Mouse (Mus musculus) heart, embryonic 14.5 days (tissue): ENCODE results near the gene Ttc22. TPM values are rescaled to one million over a fixed set of nuclear protein-coding genes. Genes with fewer than 3 reads are reported as not detected.

Source experiments
- ATAC-seq: fragments of 200-750 bp; cut with Nextera tagmentation; 2 replicates; pipeline ENCODE4 v1.8.0; 2017; ENCODE audit warnings: low read depth, moderate TSS enrichment; ENCODE audit not compliant: insufficient number of reproducible peaks, insufficient read depth, low FRiP score
- H3K27ac ChIP-seq, 2 experiments: fragments of 200-500 bp in 1 of 2; fragments of 300-500 bp in 1 of 2; sonication (generic) in 1 of 2; replicated peaks in 1 of 2; 2 replicates each; pipeline ENCODE4 v1.5.1; 2012 to 2014; ENCODE audit warnings: low read depth in 2 of 2, low read length in 2 of 2, control low read depth in 1 of 2, mild to moderate bottlenecking in 1 of 2, mixed read lengths in 1 of 2; ENCODE audit not compliant: control insufficient read depth in 1 of 2, insufficient read depth in 1 of 2
- H3K27me3 ChIP-seq: fragments of 300-500 bp; sonication (generic); 2 replicates; pipeline ENCODE4 v1.6.1; 2014; ENCODE audit warnings: mild to moderate bottlenecking, low read length, control low read depth; ENCODE audit not compliant: control insufficient read depth, insufficient read depth
- H3K36me3 ChIP-seq: fragments of 300-500 bp; sonication (generic); 2 replicates; pipeline ENCODE4 v1.6.1; 2014; ENCODE audit warnings: mild to moderate bottlenecking, control low read depth, low read length, mixed read lengths; ENCODE audit not compliant: control insufficient read depth, insufficient read depth
- H3K4me1 ChIP-seq, 2 experiments: fragments of 200-500 bp in 1 of 2; fragments of 300-500 bp in 1 of 2; sonication (generic) in 1 of 2; 2 replicates each; pipeline ENCODE4 v1.6.1; 2012 to 2014; ENCODE audit warnings: low read length in 2 of 2, control low read depth in 1 of 2, mixed read lengths in 1 of 2; ENCODE audit not compliant: control insufficient read depth in 2 of 2, insufficient read depth in 2 of 2
- H3K4me2 ChIP-seq: fragments of 300-500 bp; sonication (generic); 2 replicates; pipeline ENCODE4 v1.6.1; 2014; ENCODE audit warnings: mild to moderate bottlenecking, low read length
- H3K4me3 ChIP-seq, 2 experiments: fragments of 200-500 bp in 1 of 2; fragments of 300-500 bp in 1 of 2; sonication (generic) in 1 of 2; 2 replicates each; pipeline ENCODE4 v1.5.1; 2012 to 2014; ENCODE audit warnings: low read length in 2 of 2, mild to moderate bottlenecking in 2 of 2, control low read depth in 1 of 2, low read depth in 1 of 2, moderate library complexity in 1 of 2; ENCODE audit not compliant: control insufficient read depth in 1 of 2, insufficient read depth in 1 of 2
- H3K9ac ChIP-seq: fragments of 300-500 bp; sonication (generic); 2 replicates; pipeline ENCODE4 v1.6.1; 2014; ENCODE audit warnings: mild to moderate bottlenecking, low read length
- H3K9me3 ChIP-seq: fragments of 300-500 bp; sonication (generic); 2 replicates; pipeline ENCODE4 v1.6.1; 2016; ENCODE audit warnings: low read length, control low read depth; ENCODE audit not compliant: control insufficient read depth
- WGBS: fragments of 180-500 bp; shearing (Covaris S2); extraction: QIAGEN DNeasy Blood & Tissue Kit; methylation state at CpG from one replicate; pipeline ENCODE4 v1.1.7; 2014; 5-methylcytosine and 5-hydroxymethylcytosine counted together
- polyA plus RNA-seq: library from polyadenylated mRNA; unstranded; fragments of >200 nt; fragmentation: Nextera tagmentation; extraction: Ambion mirVana; gene quantifications from 2 replicates; pipeline ENCODE4 v1.2.1, GENCODE M21; 2014

Ttc22 gene
- polyA plus RNA-seq, 1 experiment from 2014 or later, result 0.80 TPM

GRCm38 (mm10) chr4:106688636-106689296 lies 66.5 kb downstream of the Ttc22 start:
- 33% methylated on average over 3 of the region's 3 CpGs for WGBS
- Histone ChIP-seq H3K9me3 (no peaks in the 10 kb centered on the region), H3K4me1 (no peaks in the 10 kb centered on the region; a peak in 1 of 4 replicates), H3K9ac (no peak overlapping the region), H3K27me3 (no peaks in the 10 kb centered on the region), H3K36me3 (no peaks in the 10 kb centered on the region), H3K4me2 (no peak overlapping the region), H3K27ac (peak overlapping the region; percentile 36 to 53; a peak in 2 of 4 replicates), H3K4me3 (no peak overlapping the region)
- ATAC-seq, result peak; percentile 81

Other genes starting within 250 kb of the Ttc22 start
- gene Pcsk9, start 158.1 kb upstream of the Ttc22 start, polyA plus RNA-seq, result 0.07 TPM in 2 replicates
- gene Bsnd, start 130.1 kb upstream of the Ttc22 start, polyA plus RNA-seq, result not detected in 2 replicates
- gene Dhcr24, start 61.4 kb upstream of the Ttc22 start, polyA plus RNA-seq, result 10.4 and 12.0 TPM in 2 replicates
- not detected in 2 replicates for gene Lexm, start 5.2 kb upstream of the Ttc22 start, polyA plus RNA-seq
- gene Pars2, start 28.6 kb downstream of the Ttc22 start, polyA plus RNA-seq, result 10.6 TPM in 2 replicates
- 52.0 and 54.4 TPM in 2 replicates for gene Ttc4, start 56.5 kb downstream of the Ttc22 start, polyA plus RNA-seq
- gene Mroh7, start 108.5 kb downstream of the Ttc22 start, polyA plus RNA-seq, result 0.44 and 0.45 TPM in 2 replicates
- gene Fam151a, start 111.5 kb downstream of the Ttc22 start, polyA plus RNA-seq, result 0.13 and 0.32 TPM in 2 replicates
- gene Acot11, start 182.6 kb downstream of the Ttc22 start, polyA plus RNA-seq, result 5.0 and 6.0 TPM in 2 replicates